Mouse (Mus musculus) layer of hippocampus, adult 18-20 months (tissue): Measurements from ENCODE around the gene Rab6b. TPM values are rescaled to one million over a fixed set of nuclear protein-coding genes. Genes with fewer than 3 reads are reported as not detected.

Experiments used
- total RNA-seq, 2 experiments: library from RNA; stranded (reverse); gene quantifications; 2 replicates each; pipeline ENCODE4 v1.2.3; 2021

The Rab6b gene
- total RNA-seq, 2 experiments from 2014 or later, result 431 to 437 TPM

Other genes starting within 250 kb of the Rab6b start
- 1 to 10 TPM; 2.1 to 2.2 TPM for gene Slco2a1, start 123.1 kb upstream of the Rab6b start, total RNA-seq
- gene Srprb, start 90.3 kb downstream of the Rab6b start, total RNA-seq, result 10 to 100 TPM; 21.1 to 21.7 TPM
- gene Gm20425, start 118.5 kb downstream of the Rab6b start, total RNA-seq, result 10 to 100 TPM; 11.5 TPM
- gene Trf, start 118.7 kb downstream of the Rab6b start, total RNA-seq, result 100 to 1,000 TPM; 283 to 288 TPM
- 1 to 10 TPM in 1 of 2 experiments, not detected in 1; 1.1 TPM for gene 1300017J02Rik, start 193.3 kb downstream of the Rab6b start, total RNA-seq
- 10 to 100 TPM; 14.7 to 24.8 TPM for gene Topbp1, start 193.4 kb downstream of the Rab6b start, total RNA-seq